Mouse (Mus musculus) myocyte (in vitro differentiated cells): ENCODE measurements around the gene Avp.

Experiments
- E2F4 ChIP-seq: IDR thresholded peaks from one replicate; pipeline ENCODE4 v1.6.1; 2011; ENCODE audit warnings: mild to moderate bottlenecking, control low read depth, moderate library complexity; ENCODE audit not compliant: insufficient read depth
- MAX ChIP-seq: IDR thresholded peaks from one replicate; pipeline ENCODE4 v1.6.1; 2011; ENCODE audit warnings: low read depth, mild to moderate bottlenecking, control low read depth
- MYOD1 ChIP-seq, 3 experiments: IDR thresholded peaks; one replicate each; pipeline ENCODE4 v1.6.1; 2011; ENCODE audit warnings: control low read depth in 2 of 3, low read depth in 2 of 3, mild to moderate bottlenecking in 2 of 3, moderate library complexity in 1 of 3; ENCODE audit not compliant: insufficient read length in 2 of 3, control insufficient read depth in 1 of 3
- MYOG ChIP-seq, 3 experiments: IDR thresholded peaks; one replicate each; pipeline ENCODE4 v1.6.1; 2011; ENCODE audit warnings: control low read depth in 2 of 3, low read depth in 2 of 3, mild to moderate bottlenecking in 2 of 3; ENCODE audit not compliant: insufficient read length in 2 of 3, control insufficient read depth in 1 of 3, insufficient read depth in 1 of 3
- POLR2A ChIP-seq: IDR thresholded peaks from one replicate; pipeline ENCODE4 v1.6.1; 2011; ENCODE audit warnings: low read depth, mild to moderate bottlenecking, control low read depth, moderate library complexity; ENCODE audit not compliant: insufficient read length
- POLR2AphosphoS2 ChIP-seq: IDR thresholded peaks from one replicate; pipeline ENCODE4 v1.6.1; 2011; ENCODE audit warnings: low read depth, control low read depth; ENCODE audit not compliant: insufficient read length
- TCF12 ChIP-seq: IDR thresholded peaks from one replicate; pipeline ENCODE4 v1.6.1; 2011; ENCODE audit warnings: mild to moderate bottlenecking, control low read depth; ENCODE audit not compliant: poor library complexity, insufficient read depth, severe bottlenecking
- TCF3 ChIP-seq: IDR thresholded peaks from one replicate; pipeline ENCODE4 v1.6.1; 2011; ENCODE audit warnings: low read depth, control low read depth; ENCODE audit not compliant: insufficient read length
- USF1 ChIP-seq: IDR thresholded peaks from one replicate; pipeline ENCODE4 v1.6.1; 2011; ENCODE audit warnings: low read depth, mild to moderate bottlenecking, control low read depth, moderate library complexity

GRCm38 (mm10) chr2:130579791-130580190, 2.6 kb downstream of the Avp start:
- TF ChIP-seq MYOD1 (IDR thresholded peaks at IDR 0.05; ENCODE audit: control insufficient read depth in 1 of 3, insufficient read length in 2 of 3, low read depth in 2 of 3) (no peak), POLR2A (no peak), POLR2AphosphoS2 (no peak), USF1 (no peak), E2F4 (no peak), MYOG (IDR thresholded peaks at IDR 0.05; ENCODE audit: control insufficient read depth in 1 of 3, insufficient read depth in 1 of 3, insufficient read length in 2 of 3, low read depth in 2 of 3) (no peak), MAX (no peak), TCF12 (no peak), TCF3 (no peak)
